Mouse (Mus musculus): ENCODE data around the gene Slc4a1ap.
"Not testable (repeated sequence)": the region's sequence is repeated elsewhere in the genome, so short reads cannot be mapped to it uniquely, and the experiment has no call there.

Gene Slc4a1ap

DNA sequence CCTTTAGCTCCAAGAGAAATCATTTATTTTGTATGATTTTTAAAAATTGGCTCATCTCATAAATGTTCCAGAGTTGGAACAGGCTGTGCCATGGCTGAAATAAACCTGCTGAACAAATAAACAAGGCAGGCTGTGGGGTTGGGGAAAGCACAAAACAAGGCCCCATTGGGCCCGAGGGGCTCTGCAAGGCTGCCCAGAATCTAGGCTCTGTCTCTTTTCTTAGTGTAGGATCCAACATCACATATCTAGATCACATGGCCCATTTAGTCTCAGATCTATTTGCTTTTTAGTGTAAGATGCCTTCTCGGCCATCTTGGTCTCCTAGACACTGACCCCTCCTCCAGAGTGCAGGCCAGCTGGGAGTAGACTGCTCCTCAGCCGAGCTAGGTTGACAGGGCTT lies 39.7 kb downstream of the Slc4a1ap start:
- DNase-seq (ENCODE audit: low spot score in 2 of 2) = no peak

GRCm38 (mm10) chr5:31567951-31568657 lies 41.3 kb downstream of the Slc4a1ap start:
- no peak for DNase-seq (ENCODE audit: low spot score in 2 of 2)

DNA sequence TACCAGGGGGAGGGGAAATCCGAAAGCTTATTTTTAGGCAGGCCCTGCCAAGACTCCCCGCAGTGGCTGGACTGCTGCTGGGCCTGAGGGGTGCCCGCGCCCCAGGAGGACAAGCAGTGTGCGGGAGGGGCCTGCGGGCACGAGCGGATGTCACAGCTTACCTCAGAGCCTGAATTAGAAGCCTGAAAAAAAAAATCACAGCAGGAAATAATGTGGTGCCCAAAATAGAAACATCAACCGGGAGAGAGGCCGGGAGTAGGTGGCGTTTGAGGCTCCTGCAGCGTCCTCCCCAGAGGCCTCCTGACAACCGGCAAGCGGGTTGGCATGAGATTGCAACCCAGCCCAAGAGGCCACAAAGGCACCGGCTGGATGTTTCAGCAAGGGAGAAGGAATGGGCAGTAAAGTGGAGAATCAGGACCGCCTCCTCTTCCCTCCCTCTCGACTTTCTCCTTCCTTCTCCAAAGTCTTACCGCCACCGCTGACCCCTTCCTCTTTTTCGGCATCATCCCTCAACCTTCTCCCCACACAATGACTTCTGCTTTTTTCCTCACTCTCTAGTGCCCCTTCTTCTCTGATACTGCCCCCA lies 44.3 kb downstream of the Slc4a1ap start:
- DNase-seq (ENCODE audit: low spot score in 2 of 2) = peak; percentile 47 to 57

- DNase-seq (ENCODE audit: low spot score in 2 of 2) = no peak
Observed at GRCm38 (mm10) chr5:31573722-31574121, 46.9 kb downstream of the Slc4a1ap start.

- no peak for DNase-seq (ENCODE audit: low spot score in 2 of 2)
Observed at GRCm38 (mm10) chr5:31576539-31576975, 49.8 kb downstream of the Slc4a1ap start.

DNA sequence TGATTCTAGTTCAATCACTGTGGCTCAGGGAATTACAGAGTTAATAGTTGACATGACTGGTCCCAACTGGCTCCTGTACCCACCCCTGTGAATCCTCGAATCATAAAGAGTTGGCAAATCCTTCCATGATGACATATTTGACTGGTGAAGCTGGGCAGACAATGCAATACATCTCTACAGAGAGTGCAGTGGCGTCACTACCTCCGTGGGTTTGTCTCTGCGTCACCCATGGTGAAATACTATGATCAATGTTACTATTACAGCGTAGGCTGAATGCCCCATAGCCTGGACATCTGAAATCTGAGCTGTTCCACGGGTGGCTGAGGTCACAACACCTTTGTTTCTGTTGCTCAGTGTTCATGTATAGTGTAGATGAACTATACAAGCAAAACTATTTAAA lies 54.5 kb downstream of the Slc4a1ap start:
- DNase-seq (ENCODE audit: low spot score in 2 of 2) = no peak

DNA sequence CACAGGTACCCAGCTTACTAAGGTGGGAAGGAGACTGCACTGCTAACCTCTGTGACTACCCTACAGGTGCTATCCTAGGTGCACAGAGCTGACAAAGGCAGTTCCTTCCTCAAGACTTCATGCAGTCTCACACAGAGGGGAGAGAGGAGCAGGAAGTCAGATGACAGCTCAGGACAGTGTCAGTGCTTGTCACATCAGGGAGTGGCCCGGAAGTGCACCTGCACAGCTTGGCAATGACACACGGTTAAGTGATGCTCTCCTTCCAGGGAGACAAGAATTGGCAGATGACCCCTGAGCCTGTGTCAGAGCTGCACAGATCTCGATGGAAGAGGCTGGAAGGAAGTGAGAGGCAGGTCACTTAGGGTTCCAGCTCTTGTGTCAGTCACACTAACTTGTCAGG lies 55.1 kb downstream of the Slc4a1ap start:
- no peak for DNase-seq (ENCODE audit: low spot score in 2 of 2)

DNA sequence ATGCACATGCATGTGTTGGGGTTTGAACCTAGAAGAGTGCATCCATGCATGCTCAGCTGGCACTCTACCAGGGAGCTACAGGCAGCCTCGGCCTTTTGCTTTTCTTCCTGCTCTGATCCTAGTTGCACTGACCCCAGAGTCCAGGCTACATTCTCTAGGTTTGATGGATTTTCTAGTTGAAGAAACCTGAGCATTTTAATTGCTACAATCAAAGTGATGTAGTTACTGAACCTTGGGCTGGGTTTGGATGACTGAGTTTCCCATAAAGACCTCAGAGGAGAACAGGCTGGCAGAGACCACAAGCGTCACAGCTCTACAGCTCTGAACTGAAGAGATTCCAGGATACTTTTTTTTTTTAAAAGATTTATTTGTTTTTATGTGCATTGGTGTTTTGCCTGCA lies 56.5 kb downstream of the Slc4a1ap start:
- no peak for DNase-seq (ENCODE audit: low spot score in 2 of 2)

- DNase-seq (ENCODE audit: low spot score in 2 of 2) = no peak
Observed at GRCm38 (mm10) chr5:31585526-31585925, 58.7 kb downstream of the Slc4a1ap start.

GRCm38 (mm10) chr5:31588016-31588415 lies 61.2 kb downstream of the Slc4a1ap start:
- DNase-seq (ENCODE audit: low spot score in 2 of 2) = no peak

GRCm38 (mm10) chr5:31588672-31589071 lies 61.9 kb downstream of the Slc4a1ap start:
- not testable (repeated sequence) for DNase-seq (ENCODE audit: low spot score in 2 of 2)

GRCm38 (mm10) chr5:31589711-31590319 lies 63.0 kb downstream of the Slc4a1ap start:
- DNase-seq (ENCODE audit: low spot score in 2 of 2) = peak; percentile 66 to 67

DNA sequence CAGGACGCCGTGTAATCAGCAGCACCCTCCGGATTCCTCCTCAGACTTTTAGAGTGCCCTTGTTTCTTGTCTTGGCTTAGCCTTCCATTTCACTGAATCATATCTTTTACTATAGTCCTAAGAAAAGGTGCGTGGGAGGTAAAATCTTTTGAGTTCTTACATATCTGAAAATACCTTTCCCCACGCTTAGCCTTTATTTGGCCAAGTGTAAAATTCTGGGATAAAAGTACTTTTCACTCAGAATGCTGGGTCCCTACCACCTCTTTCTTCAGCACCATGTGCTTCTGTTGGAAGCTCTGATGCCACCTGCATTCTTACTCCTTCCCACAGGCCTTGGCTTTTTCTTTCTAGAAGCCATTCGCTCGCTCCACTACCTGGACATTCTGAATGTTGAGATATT lies 64.3 kb downstream of the Slc4a1ap start:
- no peak for DNase-seq (ENCODE audit: low spot score in 2 of 2)

- no peak for DNase-seq (ENCODE audit: low spot score in 2 of 2)
Observed at GRCm38 (mm10) chr5:31595868-31596267, 69.1 kb downstream of the Slc4a1ap start.

DNA sequence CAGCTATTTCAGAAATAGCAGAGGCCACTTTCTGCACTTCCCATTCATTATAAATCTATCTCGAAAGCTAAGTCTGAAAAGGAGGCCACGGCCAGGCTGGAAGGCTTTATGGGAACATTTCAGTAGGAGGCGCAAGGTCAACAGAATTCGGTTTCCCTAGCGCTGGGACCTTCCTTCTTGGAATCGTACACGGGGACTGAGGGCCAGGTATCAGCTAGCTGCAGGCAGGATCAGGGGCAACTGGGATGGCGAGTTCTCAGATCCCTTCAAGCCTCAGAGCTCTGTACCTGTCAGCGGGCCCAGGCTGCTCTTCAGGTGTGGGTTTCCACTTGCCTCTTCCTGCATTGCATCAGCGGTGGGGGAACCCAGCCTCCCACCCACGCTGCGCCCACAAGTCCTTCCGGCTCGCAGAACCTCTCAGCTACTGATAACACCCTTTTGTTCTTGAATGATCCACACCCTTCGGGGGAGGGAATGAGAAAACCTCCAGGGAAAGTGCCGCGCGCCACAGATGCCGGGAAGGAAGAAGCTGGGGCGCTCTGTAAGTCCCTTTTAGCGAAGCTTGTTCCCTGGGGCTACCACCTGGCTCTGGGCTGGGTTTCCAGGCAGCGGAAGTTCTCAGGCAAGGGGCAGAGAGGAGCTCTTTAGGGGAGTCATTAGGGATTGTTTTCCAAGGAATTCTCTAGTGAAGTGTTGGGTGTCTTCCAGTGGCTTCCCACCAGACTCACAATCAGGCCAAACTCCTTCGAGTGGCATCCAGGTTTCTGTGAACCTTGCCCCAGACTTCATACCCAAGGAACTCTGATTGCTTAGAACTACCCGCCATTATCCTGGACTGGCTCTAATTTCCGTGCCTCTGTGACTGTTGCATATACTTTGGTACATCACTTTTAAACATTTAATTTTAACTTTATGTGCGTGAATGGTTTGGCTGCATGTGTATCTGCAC lies 70.0 kb downstream of the Slc4a1ap start, which contains the start of gene Mrpl33:
Gene Mrpl33 (plus strand): TSS at position 455 of the 949 bp plus-strand sequence.
- peak in 1 of 2 experiments; percentile 42 for DNase-seq (ENCODE audit: low spot score in 2 of 2)

- DNase-seq (ENCODE audit: low spot score in 2 of 2) = no peak
Observed at GRCm38 (mm10) chr5:31597430-31597944, 70.7 kb downstream of the Slc4a1ap start.

DNA sequence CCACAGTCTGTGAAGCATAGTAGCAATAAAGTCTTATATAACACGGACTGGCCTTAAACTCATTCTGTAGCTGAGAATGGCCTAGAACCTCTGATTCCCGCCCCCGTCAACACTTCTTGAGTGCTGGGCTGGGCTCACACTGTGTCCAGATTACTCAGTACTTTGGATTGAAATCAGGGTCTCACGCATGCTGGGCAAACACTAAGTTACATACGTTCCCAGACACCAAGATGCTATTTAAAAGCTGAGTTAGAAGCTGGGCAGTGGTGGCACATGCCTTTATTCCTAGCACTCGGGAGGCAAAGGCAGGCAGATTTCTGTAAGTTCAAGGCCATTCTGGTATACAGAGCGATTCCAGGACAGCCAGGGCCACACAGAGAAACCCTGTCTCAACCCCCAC lies 71.3 kb downstream of the Slc4a1ap start:
- no peak for DNase-seq (ENCODE audit: low spot score in 2 of 2)

DNA sequence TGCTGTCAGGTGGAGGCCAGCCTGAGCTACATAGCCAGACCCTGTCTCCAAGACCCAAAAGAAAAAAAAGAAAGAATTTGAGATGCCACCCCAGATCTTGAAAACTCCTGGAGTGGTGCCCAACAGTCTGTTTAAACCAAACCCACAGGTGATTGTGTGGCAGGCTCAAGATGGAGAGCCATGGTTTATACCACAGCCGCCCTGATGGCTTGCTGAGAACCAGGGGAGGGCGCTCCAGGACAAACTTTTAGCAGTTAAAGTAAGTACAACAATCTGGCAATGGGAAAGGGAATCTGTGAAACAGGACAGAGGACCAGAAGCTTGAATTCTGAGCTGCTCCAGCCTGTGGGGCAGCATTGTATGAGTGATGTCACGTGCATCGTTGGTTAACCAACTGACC lies 71.8 kb downstream of the Slc4a1ap start:
- peak in 1 of 2 experiments; percentile 49 for DNase-seq (ENCODE audit: low spot score in 2 of 2)

- no peak for DNase-seq (ENCODE audit: low spot score in 2 of 2)
Observed at GRCm38 (mm10) chr5:31599161-31599560, 72.4 kb downstream of the Slc4a1ap start.

GRCm38 (mm10) chr5:31601162-31601722 lies 74.4 kb downstream of the Slc4a1ap start:
- DNase-seq (ENCODE audit: low spot score in 2 of 2) = no peak

DNA sequence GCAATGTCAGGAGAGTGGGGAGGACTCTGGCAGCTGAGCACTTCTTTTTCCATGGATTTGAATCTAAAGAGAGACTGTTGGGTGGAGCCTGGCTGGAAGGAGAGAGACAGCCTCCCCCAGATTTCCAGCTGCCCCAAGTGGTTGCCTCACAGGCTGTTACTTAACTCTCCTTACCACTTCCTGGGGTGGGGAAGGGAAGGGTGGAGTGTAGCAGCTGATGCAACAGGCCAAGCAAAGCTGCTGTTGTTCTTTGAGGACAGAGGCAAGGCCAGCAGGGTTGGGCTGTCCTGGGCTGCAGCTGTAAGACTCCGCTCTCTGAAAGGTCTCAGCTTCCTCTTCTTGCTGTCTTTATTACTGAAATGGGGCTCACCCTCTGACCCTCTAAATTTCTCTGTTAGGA lies 75.6 kb downstream of the Slc4a1ap start:
- DNase-seq (ENCODE audit: low spot score in 2 of 2) = peak in 1 of 2 experiments; percentile 38
